Mouse (Mus musculus) layer of hippocampus, postnatal 25 days (tissue): ENCODE measurements at regions not wholly inside any gene's neighbourhood (a gene's known extent, or its start where the extent isn't known, plus 50 kb on each side); places are given as distances from the start of the nearest gene placed in this dataset.

Experiments used
- DNase-seq, 2 experiments: peaks; one replicate each; pipeline ENCODE4 v3.0.0; 2022; ENCODE audit warnings: mixed read lengths in 2 of 2, low spot score in 1 of 2; ENCODE audit errors: extremely low spot score in 1 of 2

- no peak for DNase-seq
Measured at GRCm38 (mm10) chr16:69800955-69801598, 62.5 kb downstream of the Speer2 start.

DNA sequence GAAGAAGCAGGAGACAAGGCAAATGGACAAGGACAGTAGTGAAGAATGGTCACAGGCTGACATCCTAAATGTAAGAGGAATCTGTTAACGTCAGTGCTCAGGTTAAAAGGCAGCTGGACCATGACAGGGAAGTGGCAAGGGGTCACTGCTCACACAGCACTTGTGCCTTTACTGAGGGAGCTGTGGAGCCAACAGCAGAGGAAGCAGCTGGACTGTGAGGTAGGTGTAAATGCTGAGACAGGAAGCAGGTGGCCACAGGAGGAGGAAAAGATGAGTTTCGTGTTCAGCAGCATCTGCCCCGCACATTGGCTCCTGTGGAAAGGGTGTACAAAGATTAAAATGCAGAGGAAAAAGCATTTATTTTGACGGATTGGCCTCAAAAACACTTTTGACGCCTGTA, 67.2 kb downstream of the Speer2 start:
- DNase-seq: no peak

GRCm38 (mm10) chr16:69790671-69791070, 72.9 kb downstream of the Speer2 start:
- no peak for DNase-seq

- peak in 1 of 2 experiments; percentile 8 for DNase-seq
Measured at GRCm38 (mm10) chr16:69770768-69771167, 92.8 kb downstream of the Speer2 start.
